Mouse (Mus musculus): Measurements from ENCODE around the gene Fcrl1.
"Not testable (repeated sequence)": the region's sequence is repeated elsewhere in the genome, so short reads cannot be mapped to it uniquely, and the experiment has no call there.

Gene Fcrl1

GRCm38 (mm10) chr3:87376195-87377165 lies at the start of gene Fcrl1:
Gene Fcrl1, plus strand, starts transcription at chr3:87376387.
- DNase-seq: no peak

GRCm38 (mm10) chr3:87337899-87338298 lies 38.3 kb upstream of the Fcrl1 start:
- DNase-seq: no peak

GRCm38 (mm10) chr3:87350992-87351391 lies 25.2 kb upstream of the Fcrl1 start:
- DNase-seq: not testable (repeated sequence)

GRCm38 (mm10) chr3:87357581-87357980 lies 18.6 kb upstream of the Fcrl1 start, which contains the start of gene Cd5l:
Gene Cd5l, plus strand, starts transcription at chr3:87357881.
- DNase-seq: no peak

GRCm38 (mm10) chr3:87359215-87359614 lies 17.0 kb upstream of the Fcrl1 start:
- no peak for DNase-seq

GRCm38 (mm10) chr3:87360466-87360865 lies 15.7 kb upstream of the Fcrl1 start:
- no peak for DNase-seq

GRCm38 (mm10) chr3:87365691-87366090 lies 10.5 kb upstream of the Fcrl1 start:
- no peak for DNase-seq

GRCm38 (mm10) chr3:87367511-87367910 lies 8.7 kb upstream of the Fcrl1 start:
- DNase-seq: no peak

- no peak for DNase-seq
Measured at GRCm38 (mm10) chr3:87369181-87369580, 7.0 kb upstream of the Fcrl1 start.

GRCm38 (mm10) chr3:87377228-87377627 lies 1.0 kb downstream of the Fcrl1 start:
- no peak for DNase-seq

- no peak for DNase-seq
Measured at GRCm38 (mm10) chr3:87377719-87378118, 1.5 kb downstream of the Fcrl1 start.

- DNase-seq: not testable (repeated sequence)
Measured at GRCm38 (mm10) chr3:87379641-87380315, 3.6 kb downstream of the Fcrl1 start.

- no peak for DNase-seq
Measured at GRCm38 (mm10) chr3:87381806-87382712, 5.9 kb downstream of the Fcrl1 start.

- no peak for DNase-seq
Measured at GRCm38 (mm10) chr3:87383308-87383707, 7.1 kb downstream of the Fcrl1 start.

GRCm38 (mm10) chr3:87385105-87385504 lies 8.9 kb downstream of the Fcrl1 start:
- DNase-seq: no peak

GRCm38 (mm10) chr3:87390935-87391334 lies 14.7 kb downstream of the Fcrl1 start:
- DNase-seq: no peak

GRCm38 (mm10) chr3:87398809-87399208 lies 22.6 kb downstream of the Fcrl1 start:
- DNase-seq: no peak

GRCm38 (mm10) chr3:87399906-87400305 lies 23.7 kb downstream of the Fcrl1 start:
- no peak for DNase-seq

GRCm38 (mm10) chr3:87401321-87401720 lies 25.1 kb downstream of the Fcrl1 start:
- no peak for DNase-seq

GRCm38 (mm10) chr3:87408171-87408570 lies 32.0 kb downstream of the Fcrl1 start:
- peak; percentile 36 for DNase-seq

- DNase-seq: no peak
Measured at GRCm38 (mm10) chr3:87409196-87409935, 33.2 kb downstream of the Fcrl1 start.

GRCm38 (mm10) chr3:87410605-87411004 lies 34.4 kb downstream of the Fcrl1 start:
- no peak for DNase-seq
